Mouse (Mus musculus): ENCODE measurements around the gene Cln3.
A peak's percentile ranks its signal among the peaks of the same experiment; 100 is the strongest.

DNA sequence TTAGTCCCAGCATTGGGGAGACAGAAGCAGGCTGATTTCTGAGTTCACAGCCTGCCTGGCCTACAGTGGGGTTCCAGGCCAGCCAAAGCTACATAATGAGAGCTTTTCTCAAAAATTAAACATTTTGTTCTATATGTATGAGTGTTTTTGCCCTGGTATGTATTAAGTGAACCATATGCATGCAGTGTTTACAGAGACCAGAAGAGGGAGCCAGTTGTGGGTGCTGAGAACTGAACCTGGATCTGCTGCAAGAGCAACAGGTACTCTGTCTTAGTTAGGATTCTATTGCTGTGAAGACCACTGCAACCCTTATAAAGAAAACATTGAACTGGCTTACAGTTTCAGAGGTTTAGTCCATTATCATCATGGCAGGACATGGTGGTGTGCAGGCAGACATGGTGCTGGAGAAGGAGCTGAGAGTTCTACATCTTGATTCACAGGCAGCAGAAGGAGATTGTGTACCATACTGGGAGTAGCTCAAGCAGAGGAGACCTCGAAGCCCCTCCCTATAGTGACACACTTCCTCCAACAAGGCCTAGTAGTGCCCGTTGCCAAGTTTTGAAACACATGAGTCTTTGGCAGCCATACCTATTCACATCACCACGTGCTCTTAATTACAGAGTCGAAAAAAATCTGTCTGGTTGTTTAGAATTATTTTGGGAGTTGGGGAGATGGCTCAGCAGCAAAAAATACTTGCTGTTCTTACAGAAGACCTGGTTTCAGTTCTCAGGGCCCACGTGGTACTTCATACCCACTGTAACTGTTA lies 47.6 kb downstream of the Cln3 start:
- TF ChIP-seq CTCF (IDR thresholded peaks at IDR 0.05; ENCODE audit: control insufficient read depth, insufficient read depth, low read length) (peak; percentile 32; the same call in 1 of the 2 replicates), POLR2A (IDR thresholded peaks at IDR 0.05; ENCODE audit: borderline replicate concordance, control insufficient read depth, low read depth, low read length) (no peak)
